Mouse (Mus musculus): Measurements from ENCODE around the gene Lce1i. TPM values are rescaled to one million over a fixed set of nuclear protein-coding genes. Genes with fewer than 3 reads are reported as not detected.

Gene Lce1i
- polyA plus RNA-seq, 1 experiment, result not detected

DNA sequence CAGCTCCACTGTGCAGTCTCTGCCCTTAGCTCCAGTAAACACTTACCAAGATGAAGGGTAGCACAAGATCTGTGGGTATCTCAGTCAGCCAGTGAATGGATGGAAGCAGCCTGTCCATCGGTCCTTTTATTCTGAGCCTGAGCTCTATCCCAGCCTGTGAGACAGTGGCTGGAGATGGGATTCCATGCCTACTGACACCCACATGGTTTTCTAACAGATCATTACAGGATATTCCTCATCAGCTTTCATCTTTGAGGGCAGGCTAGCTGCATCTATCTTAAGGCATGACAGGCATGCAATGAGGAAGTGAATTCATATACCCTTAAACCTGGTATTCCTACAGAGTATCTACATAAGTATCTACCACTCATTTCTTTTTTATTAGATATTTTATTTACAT is 13.7 kb downstream of the Lce1i start, which contains the start of gene Lce1h:
TSS of gene Lce1h (minus strand) at position 101 of the 400 bp plus-strand sequence.
- DNase-seq, result no peak

DNA sequence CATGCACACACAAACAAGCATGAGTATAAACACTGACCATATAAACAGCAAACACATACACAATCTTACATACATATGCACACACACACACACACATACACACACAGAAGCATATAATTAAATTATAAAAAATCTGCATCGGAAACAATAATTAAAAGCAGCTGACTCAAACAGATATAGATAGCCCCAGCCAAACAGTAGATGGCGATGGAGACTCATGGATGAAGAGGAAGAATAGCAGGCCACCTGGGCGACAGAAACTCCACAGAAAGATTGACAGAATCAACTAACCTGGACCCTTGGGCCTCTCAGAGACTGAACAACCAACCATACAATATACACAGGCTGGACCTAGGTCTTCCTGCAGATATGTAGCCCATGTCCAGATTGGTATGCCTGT is 25.5 kb downstream of the Lce1i start:
- Histone ChIP-seq H3K27me3 (replicated peaks; ENCODE audit: control insufficient read depth, insufficient read depth, low read length) (no peaks in the 10 kb centered on the region), H3K36me3 (ENCODE audit: control insufficient read depth, insufficient read depth, low read length) (no peaks in the 10 kb centered on the region), H3K4me3 (ENCODE audit: insufficient read depth, low read depth, low read length) (no peak overlapping the region), H3K27ac (ENCODE audit: insufficient read depth, low read depth, low read length) (no peak overlapping the region), H3K4me1 (ENCODE audit: control insufficient read depth, insufficient read depth, low read length) (no peaks in the 10 kb centered on the region)
- WGBS, result 34% methylated on average over 3 of the region's 3 CpGs
- DNase-seq, result no peak
- TF ChIP-seq CTCF (conservative IDR thresholded peaks at IDR 0.05; ENCODE audit: insufficient read depth, insufficient read length, low read depth, low read length) (no peak), POLR2A (IDR thresholded peaks at IDR 0.05; ENCODE audit: low read depth, low read length) (no peak)

More for the DNA sequence above, 13.7 kb downstream of the Lce1i start, which contains the start of gene Lce1h:
- WGBS, result 97% methylated on average over 1 of the region's 1 CpGs
- H3K27me3 ChIP-seq (replicated peaks; ENCODE audit: control insufficient read depth, insufficient read depth, low read length), result no peaks in the 10 kb centered on the region
- H3K4me3 ChIP-seq (ENCODE audit: insufficient read depth, low read depth, low read length), result no peak within 1 kb of the TSS
- H3K27ac ChIP-seq (ENCODE audit: insufficient read depth, low read depth, low read length), result no peak within 1 kb of the TSS
- TF ChIP-seq POLR2A (IDR thresholded peaks at IDR 0.05; ENCODE audit: low read depth, low read length) (no peak), CTCF (conservative IDR thresholded peaks at IDR 0.05; ENCODE audit: insufficient read depth, insufficient read length, low read depth, low read length) (no peak)
- no peaks in the 10 kb centered on the region for H3K4me1 ChIP-seq (ENCODE audit: control insufficient read depth, insufficient read depth, low read length)
- no peaks in the 10 kb centered on the region for H3K36me3 ChIP-seq (ENCODE audit: control insufficient read depth, insufficient read depth, low read length)

DNA sequence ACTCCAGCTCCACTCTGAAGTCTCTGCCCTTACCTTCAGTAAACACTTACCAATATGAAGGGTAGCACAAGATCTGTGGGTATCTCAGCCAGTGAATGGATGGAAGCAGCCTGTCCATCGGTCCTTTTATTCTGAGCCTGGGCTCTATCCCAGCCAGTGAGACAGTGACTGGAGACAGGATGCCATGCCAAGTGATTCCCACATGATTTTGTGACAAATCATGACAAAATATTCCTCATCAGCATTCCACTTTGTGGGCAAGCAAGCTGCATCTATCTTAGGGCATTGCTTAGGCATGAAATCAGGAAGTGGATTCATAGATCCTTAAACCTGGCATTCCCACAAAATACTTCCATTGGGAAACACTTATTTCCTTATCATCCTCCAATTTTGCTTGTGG is 26.5 kb downstream of the Lce1i start, which contains the start of gene Lce1g:
TSS of gene Lce1g (minus strand) at position 101 of the 400 bp plus-strand sequence.
- H3K4me3 ChIP-seq (ENCODE audit: insufficient read depth, low read depth, low read length), result no peak within 1 kb of the TSS
- no peaks in the 10 kb centered on the region for H3K36me3 ChIP-seq (ENCODE audit: control insufficient read depth, insufficient read depth, low read length)
- H3K27ac ChIP-seq (ENCODE audit: insufficient read depth, low read depth, low read length), result no peak within 1 kb of the TSS
- no peaks in the 10 kb centered on the region for H3K27me3 ChIP-seq (replicated peaks; ENCODE audit: control insufficient read depth, insufficient read depth, low read length)
- DNase-seq, result no peak
- TF ChIP-seq CTCF (conservative IDR thresholded peaks at IDR 0.05; ENCODE audit: insufficient read depth, insufficient read length, low read depth, low read length) (no peak), POLR2A (IDR thresholded peaks at IDR 0.05; ENCODE audit: low read depth, low read length) (no peak)
- WGBS, result 89% methylated on average over 1 of the region's 1 CpGs
- no peaks in the 10 kb centered on the region for H3K4me1 ChIP-seq (ENCODE audit: control insufficient read depth, insufficient read depth, low read length)

DNA sequence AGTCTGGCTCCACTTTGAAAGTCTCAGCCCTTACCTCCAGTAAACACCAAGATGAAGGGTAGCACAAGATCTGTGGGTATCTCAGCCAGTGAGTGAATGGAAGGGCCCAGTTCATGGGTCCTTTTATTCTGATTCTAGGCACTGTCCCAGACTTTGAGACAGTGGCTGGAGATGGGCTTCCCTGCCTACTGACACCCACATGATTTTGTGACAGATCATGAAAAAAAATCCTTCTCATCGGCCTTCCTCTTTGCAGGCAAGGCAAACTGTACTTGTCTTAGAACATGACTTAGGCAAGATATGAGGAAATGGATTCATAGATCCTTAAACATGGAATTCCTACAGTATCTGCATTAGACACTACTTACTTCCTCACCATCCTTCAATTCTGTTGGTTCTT is 39.7 kb downstream of the Lce1i start, which contains the start of gene Gm38119:
TSS of gene Gm38119 (minus strand) at position 101 of the 400 bp plus-strand sequence.
- no peak for DNase-seq
- no peaks in the 10 kb centered on the region for H3K4me1 ChIP-seq (ENCODE audit: control insufficient read depth, insufficient read depth, low read length)
- H3K36me3 ChIP-seq (ENCODE audit: control insufficient read depth, insufficient read depth, low read length), result no peaks in the 10 kb centered on the region
- TF ChIP-seq CTCF (conservative IDR thresholded peaks at IDR 0.05; ENCODE audit: insufficient read depth, insufficient read length, low read depth, low read length), result no peak
- TF ChIP-seq POLR2A (IDR thresholded peaks at IDR 0.05; ENCODE audit: low read depth, low read length), result no peak
- WGBS, result 60% methylated on average over 1 of the region's 1 CpGs
- no peak within 1 kb of the TSS for H3K4me3 ChIP-seq (ENCODE audit: insufficient read depth, low read depth, low read length)
- no peak within 1 kb of the TSS for H3K27ac ChIP-seq (ENCODE audit: insufficient read depth, low read depth, low read length)
- H3K27me3 ChIP-seq (replicated peaks; ENCODE audit: control insufficient read depth, insufficient read depth, low read length), result no peaks in the 10 kb centered on the region

Other genes with a start within 250 kb of the Lce1i start
- gene 2310046K23Rik, start 244.4 kb downstream of the Lce1i start, polyA plus RNA-seq (2012; rRNA removed), result not detected in 2 replicates
- gene Ivl, start 205.2 kb downstream of the Lce1i start, polyA plus RNA-seq (2012; rRNA removed), result 0.08 and 0.14 TPM in 2 replicates
- gene Smcp, start 189.9 kb downstream of the Lce1i start, polyA plus RNA-seq (2012; rRNA removed), result 3.3 and 3.5 TPM in 2 replicates
- gene 2210017I01Rik, start 171.4 kb downstream of the Lce1i start, polyA plus RNA-seq (2012; rRNA removed), result not detected in 2 replicates
- gene Lce6a, start 157.2 kb downstream of the Lce1i start, polyA plus RNA-seq (2012; rRNA removed), result not detected in 2 replicates
- gene Lce1a1, start 130.6 kb downstream of the Lce1i start, polyA plus RNA-seq (2012; rRNA removed), result not detected in 2 replicates
- gene Lce1b, start 122.0 kb downstream of the Lce1i start, polyA plus RNA-seq (2012; rRNA removed), result not detected in 2 replicates
- gene Lce1a2, start 108.6 kb downstream of the Lce1i start, polyA plus RNA-seq (2012; rRNA removed), result not detected in 2 replicates
- not detected in 2 replicates for gene Lce1c, start 99.7 kb downstream of the Lce1i start, polyA plus RNA-seq (2012; rRNA removed)
- not detected in 2 replicates for gene Lce1d, start 91.7 kb downstream of the Lce1i start, polyA plus RNA-seq (2012; rRNA removed)
- not detected in 2 replicates for gene Lce1e, start 69.8 kb downstream of the Lce1i start, polyA plus RNA-seq (2012; rRNA removed)
- gene Lce1f, start 58.5 kb downstream of the Lce1i start, polyA plus RNA-seq (2012; rRNA removed), result not detected in 2 replicates
- gene Gm38119, start 39.8 kb downstream of the Lce1i start, polyA plus RNA-seq (2012; rRNA removed), result not detected in 2 replicates
- not detected in 2 replicates for gene Lce1g, start 26.6 kb downstream of the Lce1i start, polyA plus RNA-seq (2012; rRNA removed)
- gene Lce1h, start 13.8 kb downstream of the Lce1i start, polyA plus RNA-seq (2012; rRNA removed), result not detected in 2 replicates
- not detected in 2 replicates for gene Lce1j, start 11.6 kb upstream of the Lce1i start, polyA plus RNA-seq (2012; rRNA removed)
- not detected in 2 replicates for gene Lce1k, start 29.0 kb upstream of the Lce1i start, polyA plus RNA-seq (2012; rRNA removed)
- gene Kprp, start 48.3 kb upstream of the Lce1i start, polyA plus RNA-seq (2012; rRNA removed), result not detected in 2 replicates
- gene Lce1l, start 72.4 kb upstream of the Lce1i start, polyA plus RNA-seq (2012; rRNA removed), result not detected in 2 replicates
- not detected in 2 replicates for gene 2310050C09Rik, start 91.3 kb upstream of the Lce1i start, polyA plus RNA-seq (2012; rRNA removed)
- not detected in 2 replicates for gene Lce3a, start 147.3 kb upstream of the Lce1i start, polyA plus RNA-seq (2012; rRNA removed)
- not detected in 2 replicates for gene Lce3b, start 154.1 kb upstream of the Lce1i start, polyA plus RNA-seq (2012; rRNA removed)
- not detected in 2 replicates for gene Lce3c, start 165.6 kb upstream of the Lce1i start, polyA plus RNA-seq (2012; rRNA removed)
- gene Lce3d, start 178.5 kb upstream of the Lce1i start, polyA plus RNA-seq (2012; rRNA removed), result not detected in 2 replicates
- not detected in 2 replicates for gene Lce3e, start 188.2 kb upstream of the Lce1i start, polyA plus RNA-seq (2012; rRNA removed)
- gene Lce3f, start 213.3 kb upstream of the Lce1i start, polyA plus RNA-seq (2012; rRNA removed), result not detected in 2 replicates
- not detected in 2 replicates for gene Crct1, start 236.8 kb upstream of the Lce1i start, polyA plus RNA-seq (2012; rRNA removed)
- not detected in 2 replicates for gene Lce1m, start 240.2 kb upstream of the Lce1i start, polyA plus RNA-seq (2012; rRNA removed)

All from kidney, adult 2 months (tissue).